Mouse (Mus musculus) thymus, adult 2 months (tissue): Measurements from ENCODE around the gene Antxr1. TPM values are rescaled to one million over a fixed set of nuclear protein-coding genes. Genes with fewer than 3 reads are reported as not detected.

Source experiments
- DNase-seq: peaks from one replicate; pipeline ENCODE4 v3.0.0; 2021
- H3K27ac ChIP-seq: fragments of 200-500 bp; 2 replicates; pipeline ENCODE4 v1.5.1; 2012; ENCODE audit warnings: low read length, control low read depth; ENCODE audit not compliant: control insufficient read depth, insufficient read depth
- H3K27me3 ChIP-seq: fragments of 200-500 bp; 2 replicates; pipeline ENCODE4 v1.6.1; 2012; ENCODE audit warnings: mild to moderate bottlenecking, low read length, moderate library complexity, mixed read lengths; ENCODE audit not compliant: control insufficient read depth, insufficient read depth
- H3K36me3 ChIP-seq: fragments of 200-500 bp; 2 replicates; pipeline ENCODE4 v1.6.1; 2012; ENCODE audit warnings: mild to moderate bottlenecking, low read length, moderate library complexity; ENCODE audit not compliant: control insufficient read depth, insufficient read depth
- H3K4me1 ChIP-seq: fragments of 200-500 bp; replicated peaks from 2 replicates; pipeline ENCODE4 v1.6.1; 2012; ENCODE audit warnings: low read length; ENCODE audit not compliant: control insufficient read depth, insufficient read depth
- H3K4me3 ChIP-seq: fragments of 200-500 bp; 2 replicates; pipeline ENCODE4 v1.5.1; 2012; ENCODE audit warnings: mild to moderate bottlenecking, low read length, control low read depth, moderate library complexity; ENCODE audit not compliant: control insufficient read depth, insufficient read depth
- CTCF ChIP-seq: fragments of 200-500 bp; IDR thresholded peaks from 2 replicates; pipeline ENCODE4 v1.5.1; 2012; ENCODE audit warnings: mild to moderate bottlenecking, control low read depth, low read length, moderate library complexity, borderline replicate concordance; ENCODE audit not compliant: control insufficient read depth, poor library complexity, insufficient read depth; ENCODE audit errors: extremely low read depth
- POLR2A ChIP-seq: fragments of 200-500 bp; IDR thresholded peaks from 2 replicates; pipeline ENCODE4 v1.6.1; 2012; ENCODE audit warnings: mild to moderate bottlenecking, low read length, control low read depth, moderate library complexity; ENCODE audit not compliant: control insufficient read depth, poor library complexity, insufficient read depth; ENCODE audit errors: extremely low read depth
- WGBS: fragments of 180-500 bp; shearing (Covaris S2); methylation state at CpG from one replicate; pipeline ENCODE4 v1.1.7; 2018; 5-methylcytosine and 5-hydroxymethylcytosine counted together
- polyA plus RNA-seq: library from polyadenylated mRNA; depleted of rRNA; stranded (reverse); fragments of >200 nt; gene quantifications from 2 replicates; pipeline ENCODE4 v1.2.3, GENCODE M21; 2012

Antxr1 gene
- polyA plus RNA-seq, 1 experiment = 3.7 TPM

DNA sequence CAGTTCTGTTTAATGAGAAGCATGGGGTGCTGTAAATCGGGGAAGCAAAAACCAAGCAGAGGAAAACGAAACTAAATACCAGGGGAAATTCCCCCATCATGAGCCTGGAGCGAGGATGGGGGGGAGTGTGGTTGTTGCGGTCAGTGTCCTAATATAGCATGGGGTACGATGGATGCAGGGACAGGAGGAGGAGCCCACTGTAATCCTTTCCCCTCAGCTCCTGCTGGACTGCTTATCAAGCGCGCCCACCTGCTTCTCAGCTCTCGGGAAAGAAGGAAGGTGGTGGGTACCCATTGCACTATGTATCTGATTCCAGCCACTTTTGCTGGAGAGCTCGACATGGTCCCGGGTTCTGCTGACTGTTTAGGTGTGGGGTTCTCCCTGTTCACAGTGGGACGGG lies 151.6 kb downstream of the Antxr1 start:
- TF ChIP-seq POLR2A (no peak), CTCF (no peak)
- no peaks in the 10 kb centered on the region for H3K27me3 ChIP-seq
- no peaks in the 10 kb centered on the region for H3K36me3 ChIP-seq
- H3K27ac ChIP-seq = no peak overlapping the region
- no peak overlapping the region for H3K4me3 ChIP-seq
- DNase-seq = no peak
- 51% methylated on average over 11 of the region's 11 CpGs for WGBS
- H3K4me1 ChIP-seq = peaks cover 17% of the 10 kb centered on the region

DNA sequence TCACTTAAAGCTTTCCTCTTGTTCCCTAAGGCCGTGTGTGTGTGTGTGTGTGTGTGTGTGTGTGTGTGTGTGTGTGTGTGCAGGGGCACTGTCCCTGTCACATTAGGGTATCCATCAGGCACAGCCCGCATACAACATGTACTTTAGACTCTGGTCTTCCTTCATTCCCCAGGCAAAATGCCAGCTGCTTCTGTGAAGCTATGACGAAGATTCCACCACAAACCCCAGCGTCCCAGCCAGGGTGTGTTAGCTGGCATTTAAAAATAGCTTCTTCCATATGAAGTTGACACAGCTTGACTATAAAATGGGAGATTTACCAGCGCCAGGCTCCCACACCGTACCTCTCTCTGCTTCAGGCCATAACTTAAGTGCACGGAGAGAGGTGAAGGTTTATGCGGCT lies 152.5 kb downstream of the Antxr1 start:
- no peak for DNase-seq
- H3K27me3 ChIP-seq = no peaks in the 10 kb centered on the region
- H3K27ac ChIP-seq = no peak overlapping the region
- TF ChIP-seq CTCF (no peak), POLR2A (no peak)
- no peak overlapping the region for H3K4me3 ChIP-seq
- 57% methylated on average over 8 of the region's 8 CpGs for WGBS
- H3K4me1 ChIP-seq = peaks cover 17% of the 10 kb centered on the region
- no peaks in the 10 kb centered on the region for H3K36me3 ChIP-seq

DNA sequence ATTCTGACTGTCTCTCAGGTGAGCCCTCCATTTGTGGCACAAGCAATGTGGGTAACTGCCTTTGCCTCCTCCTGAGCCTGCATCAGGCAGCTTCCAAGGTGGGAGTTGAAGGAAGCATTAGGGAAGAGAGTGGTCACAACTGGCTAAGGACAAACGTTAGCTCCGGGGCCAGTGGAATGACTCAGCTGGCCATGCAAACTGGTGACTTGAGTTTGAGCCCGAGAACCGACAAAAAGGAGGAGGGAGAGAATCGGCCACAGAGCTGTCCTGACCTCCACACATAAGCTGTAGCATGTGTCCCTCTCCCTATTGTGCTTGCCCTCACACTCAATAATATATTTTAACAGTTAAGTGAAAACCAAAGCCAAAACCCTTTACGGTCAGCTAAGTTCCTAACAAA lies 152.9 kb downstream of the Antxr1 start:
- 82% methylated on average over 6 of the region's 6 CpGs for WGBS
- Histone ChIP-seq H3K36me3 (no peaks in the 10 kb centered on the region), H3K27me3 (no peaks in the 10 kb centered on the region), H3K27ac (no peak overlapping the region), H3K4me1 (peaks cover 17% of the 10 kb centered on the region), H3K4me3 (no peak overlapping the region)
- TF ChIP-seq POLR2A = no peak
- no peak for TF ChIP-seq CTCF
- DNase-seq = no peak

DNA sequence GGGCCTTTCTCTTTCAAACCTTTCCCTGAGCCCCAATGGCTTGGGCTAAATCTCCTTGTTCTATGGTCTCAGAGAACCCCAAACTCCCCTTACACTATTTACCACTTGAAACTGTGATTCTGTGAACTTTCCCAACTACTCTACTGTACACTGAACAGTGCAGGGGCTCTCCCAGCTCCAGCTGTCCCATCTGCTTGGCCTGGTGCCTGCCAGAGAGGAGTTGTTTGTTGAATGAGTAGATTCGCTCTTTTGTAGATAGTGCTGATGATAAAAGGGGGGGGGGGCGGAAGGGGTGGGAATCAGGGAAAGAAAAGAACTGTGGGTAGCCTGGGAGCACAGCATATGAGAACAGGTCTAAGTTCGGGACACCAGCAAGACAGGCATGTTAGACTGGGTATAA lies 164.2 kb downstream of the Antxr1 start:
- no peak overlapping the region for H3K27ac ChIP-seq
- 98% methylated on average over 3 of the region's 3 CpGs for WGBS
- no peaks in the 10 kb centered on the region for H3K36me3 ChIP-seq
- no peak for DNase-seq
- peaks cover 5% of the 10 kb centered on the region; the same call in 1 of the 2 replicates for H3K4me1 ChIP-seq
- TF ChIP-seq POLR2A = no peak
- TF ChIP-seq CTCF = no peak
- no peak overlapping the region for H3K4me3 ChIP-seq
- no peaks in the 10 kb centered on the region for H3K27me3 ChIP-seq

DNA sequence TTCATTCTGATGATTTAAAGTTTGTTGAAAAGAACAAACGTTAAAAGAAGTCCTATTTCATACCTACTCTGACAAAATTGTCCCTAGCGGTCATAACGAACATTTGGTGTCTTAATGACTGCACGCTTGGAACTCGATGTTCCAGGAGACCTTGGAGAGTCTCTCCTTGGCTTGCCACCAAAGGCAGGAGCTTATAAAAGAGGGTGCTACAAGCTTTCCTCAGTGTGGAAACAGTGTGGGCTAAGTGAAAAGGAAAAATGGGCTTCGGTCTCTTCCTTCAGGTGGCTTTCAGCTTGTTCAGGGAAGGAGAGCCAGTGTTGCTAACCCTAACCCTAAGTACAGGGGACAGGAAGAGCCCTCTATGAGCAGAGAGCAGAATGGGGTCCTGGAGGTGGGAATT lies 164.7 kb downstream of the Antxr1 start:
- no peak for TF ChIP-seq POLR2A
- TF ChIP-seq CTCF = no peak
- DNase-seq = no peak
- no peak overlapping the region for H3K4me3 ChIP-seq
- no peaks in the 10 kb centered on the region for H3K36me3 ChIP-seq
- WGBS = 95% methylated on average over 6 of the region's 6 CpGs
- H3K27ac ChIP-seq = no peak overlapping the region
- H3K4me1 ChIP-seq = peaks cover 5% of the 10 kb centered on the region; the same call in 1 of the 2 replicates
- no peaks in the 10 kb centered on the region for H3K27me3 ChIP-seq

DNA sequence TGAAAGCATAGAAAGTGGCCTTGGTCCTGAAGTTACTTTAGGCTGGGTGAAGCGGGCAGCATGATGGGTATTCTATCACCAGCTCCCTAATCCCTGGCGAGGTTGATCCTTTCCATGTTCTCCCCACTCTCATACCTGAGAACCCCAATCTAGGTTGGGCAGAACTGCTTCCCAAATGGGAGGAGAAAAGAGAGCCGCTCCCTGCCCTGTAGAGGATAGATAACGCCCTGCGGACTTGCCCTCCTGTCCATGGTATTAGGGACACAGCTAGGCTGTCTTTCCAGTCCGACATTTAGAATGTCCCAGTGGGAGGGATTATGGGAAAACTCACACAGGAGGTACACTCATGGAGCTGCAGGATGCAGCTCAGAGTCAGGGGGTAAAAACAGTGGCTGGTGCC lies 165.3 kb downstream of the Antxr1 start:
- no peaks in the 10 kb centered on the region for H3K27me3 ChIP-seq
- H3K27ac ChIP-seq = no peak overlapping the region
- no peak overlapping the region for H3K4me3 ChIP-seq
- TF ChIP-seq CTCF (no peak), POLR2A (no peak)
- H3K4me1 ChIP-seq = peaks cover 5% of the 10 kb centered on the region; the same call in 1 of the 2 replicates
- DNase-seq = no peak
- 94% methylated on average over 6 of the region's 6 CpGs for WGBS
- no peaks in the 10 kb centered on the region for H3K36me3 ChIP-seq

DNA sequence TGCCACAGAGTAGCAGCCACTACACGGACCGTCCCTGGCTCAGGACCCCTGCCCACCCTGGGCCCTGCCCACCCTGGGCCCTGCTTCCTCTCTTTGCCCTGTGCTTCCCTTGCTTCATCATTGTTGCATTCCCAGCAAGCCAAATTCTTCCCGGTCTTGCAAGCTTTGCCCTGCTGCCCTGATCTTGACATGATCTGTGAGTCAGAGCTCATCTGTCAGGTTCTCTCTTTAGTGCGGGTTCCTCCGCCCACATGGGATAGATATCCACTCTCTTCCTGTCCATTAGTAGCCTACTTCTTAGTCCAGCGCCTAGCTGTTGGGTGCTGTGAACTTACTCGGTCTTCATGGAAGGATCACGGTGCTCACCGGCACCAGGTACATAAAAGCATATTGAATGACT lies 167.6 kb downstream of the Antxr1 start:
- 94% methylated on average over 9 of the region's 9 CpGs for WGBS
- no peak for DNase-seq
- Histone ChIP-seq H3K27me3 (no peaks in the 10 kb centered on the region), H3K4me1 (peaks cover 13% of the 10 kb centered on the region), H3K4me3 (no peak overlapping the region), H3K36me3 (no peaks in the 10 kb centered on the region), H3K27ac (no peak overlapping the region)
- TF ChIP-seq POLR2A = no peak
- TF ChIP-seq CTCF = no peak
